Mouse (Mus musculus) lung, postnatal 0 days (tissue): ENCODE data around the gene Rpl18. TPM values are rescaled to one million over a fixed set of nuclear protein-coding genes. Genes with fewer than 3 reads are reported as not detected.

Experiments
- ATAC-seq: fragments of 200-750 bp; cut with Nextera tagmentation; 2 replicates; pipeline ENCODE4 v1.8.0; 2017; ENCODE audit warnings: moderate library complexity
- DNase-seq: peaks from one replicate; pipeline ENCODE4 v3.0.0-alpha.2; 2016; ENCODE audit warnings: low spot score
- H3K27ac ChIP-seq: fragments of 300-500 bp; sonication (generic); 2 replicates; pipeline ENCODE4 v1.5.1; 2014; ENCODE audit warnings: antibody characterized with exemption, mild to moderate bottlenecking, low read length, mixed read lengths
- H3K27me3 ChIP-seq: fragments of 300-500 bp; sonication (generic); replicated peaks from 2 replicates; pipeline ENCODE4 v1.6.1; 2014; ENCODE audit warnings: low read length, mixed read lengths; ENCODE audit not compliant: insufficient read depth
- H3K36me3 ChIP-seq: fragments of 300-500 bp; sonication (generic); 2 replicates; pipeline ENCODE4 v1.6.1; 2014; ENCODE audit warnings: low read length, mixed read lengths; ENCODE audit not compliant: insufficient read depth
- H3K4me1 ChIP-seq: fragments of 300-500 bp; sonication (generic); 2 replicates; pipeline ENCODE4 v1.6.1; 2014; ENCODE audit warnings: antibody characterized with exemption, low read depth, low read length, mixed read lengths; ENCODE audit not compliant: insufficient read depth
- H3K4me2 ChIP-seq: fragments of 300-500 bp; sonication (generic); replicated peaks from 2 replicates; pipeline ENCODE4 v1.6.1; 2014; ENCODE audit warnings: low read depth, mild to moderate bottlenecking, low read length, moderate library complexity, mixed read lengths
- H3K4me3 ChIP-seq: fragments of 300-500 bp; sonication (generic); 2 replicates; pipeline ENCODE4 v1.5.1; 2014; ENCODE audit warnings: low read depth, low read length
- H3K9ac ChIP-seq: fragments of 300-500 bp; sonication (generic); replicated peaks from 2 replicates; pipeline ENCODE4 v1.6.1; 2014; ENCODE audit warnings: low read depth, mild to moderate bottlenecking
- H3K9me3 ChIP-seq: fragments of 300-500 bp; sonication (generic); 2 replicates; pipeline ENCODE4 v1.6.1; 2016; ENCODE audit warnings: low read length, mixed read lengths
- CTCF ChIP-seq: IDR thresholded peaks from 2 replicates; pipeline ENCODE4 v1.5.1; 2016; ENCODE audit warnings: antibody characterized with exemption, mild to moderate bottlenecking
- EP300 ChIP-seq: IDR thresholded peaks from 2 replicates; pipeline ENCODE4 v1.6.1; 2016; ENCODE audit warnings: antibody characterized with exemption, mild to moderate bottlenecking, control low read depth
- WGBS: fragments of 180-500 bp; shearing (Covaris S2); extraction: QIAGEN DNeasy Blood & Tissue Kit; methylation state at CpG from one replicate; pipeline ENCODE4 v1.1.7; 2014; 5-methylcytosine and 5-hydroxymethylcytosine counted together
- polyA plus RNA-seq: library from polyadenylated mRNA; unstranded; fragments of >200 nt; fragmentation: Nextera tagmentation; extraction: Ambion mirVana; gene quantifications from 2 replicates; pipeline ENCODE4 v1.2.1, GENCODE M21; 2015

The Rpl18 gene
- polyA plus RNA-seq, 1 experiment from 2014 or later, result 782 TPM

- H3K4me3 ChIP-seq, result no peak overlapping the region
- no peak overlapping the region for H3K4me2 ChIP-seq
- TF ChIP-seq CTCF (no peak), EP300 (no peak)
- no peak for DNase-seq
- no peaks in the 10 kb centered on the region for H3K36me3 ChIP-seq
- H3K4me1 ChIP-seq, result no peaks in the 10 kb centered on the region
- no peaks in the 10 kb centered on the region for H3K9me3 ChIP-seq
- 57% methylated on average over 5 of the region's 5 CpGs for WGBS
- H3K9ac ChIP-seq, result no peak overlapping the region
- ATAC-seq, result no peak
- H3K27me3 ChIP-seq, result no peaks in the 10 kb centered on the region
- H3K27ac ChIP-seq, result no peak overlapping the region
Observed at GRCm38 (mm10) chr7:45760151-45760550, 44.9 kb downstream of the Rpl18 start.

DNA sequence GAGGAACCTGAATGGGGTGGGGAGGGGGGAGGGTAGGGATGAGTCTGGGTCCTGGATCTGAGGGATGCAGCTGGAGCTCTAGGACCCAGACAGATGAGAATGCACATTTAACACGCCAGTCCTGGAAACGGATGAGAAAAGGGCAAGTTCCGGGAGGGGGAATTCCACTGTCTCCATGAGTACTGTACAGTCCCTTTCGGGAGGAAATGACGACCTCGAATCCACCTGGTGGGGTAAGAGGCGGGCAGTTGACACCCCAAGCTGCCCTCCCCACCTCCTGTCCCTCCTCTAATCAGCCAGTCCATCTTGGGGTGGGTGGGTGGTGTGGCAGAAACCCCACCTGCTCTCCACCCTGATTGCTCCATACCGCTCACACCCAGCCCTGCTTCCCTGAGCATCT, 50.7 kb downstream of the Rpl18 start:
- DNase-seq, result no peak
- H3K9ac ChIP-seq, result no peak overlapping the region
- no peaks in the 10 kb centered on the region for H3K4me1 ChIP-seq
- TF ChIP-seq CTCF (no peak), EP300 (no peak)
- H3K9me3 ChIP-seq, result no peaks in the 10 kb centered on the region
- H3K36me3 ChIP-seq, result no peaks in the 10 kb centered on the region
- WGBS, result 37% methylated on average over 8 of the region's 8 CpGs
- no peaks in the 10 kb centered on the region for H3K27me3 ChIP-seq
- H3K4me2 ChIP-seq, result no peak overlapping the region
- no peak; the same call in 1 of the 2 replicates for ATAC-seq
- no peak overlapping the region for H3K27ac ChIP-seq
- H3K4me3 ChIP-seq, result no peak overlapping the region

GRCm38 (mm10) chr7:45766764-45767163, 51.5 kb downstream of the Rpl18 start:
- ATAC-seq (no peak), DNase-seq (no peak)
- no peak overlapping the region for H3K4me3 ChIP-seq
- H3K9me3 ChIP-seq, result no peaks in the 10 kb centered on the region
- no peak overlapping the region for H3K4me2 ChIP-seq
- WGBS, result 38% methylated on average over 8 of the region's 8 CpGs
- no peak overlapping the region for H3K27ac ChIP-seq
- H3K9ac ChIP-seq, result no peak overlapping the region
- TF ChIP-seq CTCF (no peak), EP300 (no peak)
- H3K36me3 ChIP-seq, result no peaks in the 10 kb centered on the region
- no peaks in the 10 kb centered on the region for H3K4me1 ChIP-seq
- no peaks in the 10 kb centered on the region for H3K27me3 ChIP-seq

DNA sequence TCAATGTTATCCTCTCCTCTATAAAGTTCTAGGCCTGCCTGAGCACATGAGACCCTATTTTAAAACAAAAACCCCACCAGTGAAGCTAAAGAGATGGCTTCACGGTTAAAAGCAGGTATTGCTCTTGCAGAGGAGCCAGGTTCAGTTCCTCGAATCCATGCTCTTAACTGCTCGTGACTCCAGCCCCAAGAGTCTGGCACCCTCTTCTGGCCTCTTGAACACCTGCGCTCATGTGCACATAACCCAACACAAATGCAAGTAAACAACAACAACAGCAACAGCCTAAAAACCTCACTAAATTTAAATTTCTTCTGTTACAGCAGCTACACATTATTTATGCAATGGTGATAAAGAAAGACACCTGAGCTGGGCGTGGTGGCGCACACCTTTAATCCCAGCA, 52.2 kb downstream of the Rpl18 start:
- no peak overlapping the region for H3K4me3 ChIP-seq
- DNase-seq, result no peak
- TF ChIP-seq EP300, result no peak
- no peak for TF ChIP-seq CTCF
- ATAC-seq, result no peak
- H3K9ac ChIP-seq, result no peak overlapping the region
- WGBS, result 91% methylated on average over 6 of the region's 6 CpGs
- no peaks in the 10 kb centered on the region for H3K9me3 ChIP-seq
- H3K4me2 ChIP-seq, result no peak overlapping the region
- no peaks in the 10 kb centered on the region for H3K4me1 ChIP-seq
- H3K36me3 ChIP-seq, result no peaks in the 10 kb centered on the region
- no peaks in the 10 kb centered on the region for H3K27me3 ChIP-seq
- H3K27ac ChIP-seq, result no peak overlapping the region

Other genes starting within 250 kb of the Rpl18 start
- gene Bax, start 248.6 kb upstream of the Rpl18 start, polyA plus RNA-seq, result 144 and 155 TPM in 2 replicates
- 0.25 and 0.52 TPM in 2 replicates for gene Tulp2, start 233.6 kb upstream of the Rpl18 start, polyA plus RNA-seq
- gene Gm45808, start 228.6 kb upstream of the Rpl18 start, polyA plus RNA-seq, result not detected in 2 replicates
- 3.5 and 4.5 TPM in 2 replicates for gene Dhdh, start 226.7 kb upstream of the Rpl18 start, polyA plus RNA-seq
- gene Nucb1, start 205.1 kb upstream of the Rpl18 start, polyA plus RNA-seq, result 203 and 213 TPM in 2 replicates
- 36.6 and 39.1 TPM in 2 replicates for gene Ppp1r15a, start 189.2 kb upstream of the Rpl18 start, polyA plus RNA-seq
- gene Plekha4, start 189.1 kb upstream of the Rpl18 start, polyA plus RNA-seq, result 2.0 and 2.1 TPM in 2 replicates
- 0.95 and 1.4 TPM in 2 replicates for gene Hsd17b14, start 160.6 kb upstream of the Rpl18 start, polyA plus RNA-seq
- 29.4 and 39.8 TPM in 2 replicates for gene Bcat2, start 145.3 kb upstream of the Rpl18 start, polyA plus RNA-seq
- not detected in 2 replicates for gene Fgf21, start 100.0 kb upstream of the Rpl18 start, polyA plus RNA-seq
- gene Fut1, start 98.2 kb upstream of the Rpl18 start, polyA plus RNA-seq, result 0.13 and 0.18 TPM in 2 replicates
- gene Izumo1, start 93.6 kb upstream of the Rpl18 start, polyA plus RNA-seq, result 0.19 and 0.32 TPM in 2 replicates
- 43.3 and 49.0 TPM in 2 replicates for gene Rasip1, start 88.0 kb upstream of the Rpl18 start, polyA plus RNA-seq
- 4.0 and 4.8 TPM in 2 replicates for gene Mamstr, start 75.5 kb upstream of the Rpl18 start, polyA plus RNA-seq
- 0.27 and 0.84 TPM in 2 replicates for gene Fut2, start 49.1 kb upstream of the Rpl18 start, polyA plus RNA-seq
- gene Ntn5, start 31.4 kb upstream of the Rpl18 start, polyA plus RNA-seq, result 2.4 TPM in 2 replicates
- gene Sec1, start 21.1 kb upstream of the Rpl18 start, polyA plus RNA-seq, result 1.0 and 2.0 TPM in 2 replicates
- 1.5 and 2.4 TPM in 2 replicates for gene Car11, start 15.6 kb upstream of the Rpl18 start, polyA plus RNA-seq
- gene Dbp, start 10.4 kb upstream of the Rpl18 start, polyA plus RNA-seq, result 6.8 and 9.4 TPM in 2 replicates
- 17.9 and 18.2 TPM in 2 replicates for gene Sphk2, start 2.5 kb downstream of the Rpl18 start, polyA plus RNA-seq
- 1.7 and 2.3 TPM in 2 replicates for gene Fam83e, start 5.8 kb downstream of the Rpl18 start, polyA plus RNA-seq
- gene Spaca4, start 10.4 kb downstream of the Rpl18 start, polyA plus RNA-seq, result not detected in 2 replicates
- gene Lmtk3, start 68.3 kb downstream of the Rpl18 start, polyA plus RNA-seq, result 0.10 and 0.11 TPM in 2 replicates
- 3.2 and 3.7 TPM in 2 replicates for gene Sult2b1, start 69.2 kb downstream of the Rpl18 start, polyA plus RNA-seq
- 105 and 113 TPM in 2 replicates for gene Cyth2, start 99.1 kb downstream of the Rpl18 start, polyA plus RNA-seq
- gene Kcnj14, start 109.3 kb downstream of the Rpl18 start, polyA plus RNA-seq, result 0.20 and 0.35 TPM in 2 replicates
- 14.8 and 15.1 TPM in 2 replicates for gene Grwd1, start 115.5 kb downstream of the Rpl18 start, polyA plus RNA-seq
- 56.2 and 57.3 TPM in 2 replicates for gene Kdelr1, start 157.3 kb downstream of the Rpl18 start, polyA plus RNA-seq
- gene Grin2d, start 162.9 kb downstream of the Rpl18 start, polyA plus RNA-seq, result 0.62 and 0.75 TPM in 2 replicates
- 0.14 and 0.23 TPM in 2 replicates for gene Syngr4, start 181.3 kb downstream of the Rpl18 start, polyA plus RNA-seq
- gene Tmem143, start 181.5 kb downstream of the Rpl18 start, polyA plus RNA-seq, result 3.9 and 4.1 TPM in 2 replicates
- gene Emp3, start 205.9 kb downstream of the Rpl18 start, polyA plus RNA-seq, result 233 and 255 TPM in 2 replicates
- 8.9 and 11.2 TPM in 2 replicates for gene Ccdc114, start 208.6 kb downstream of the Rpl18 start, polyA plus RNA-seq